Mouse (Mus musculus) T-cell, adult 2 months (primary cell): ENCODE measurements at regions not wholly inside any gene's neighbourhood (a gene's known extent, or its start where the extent isn't known, plus 50 kb on each side); places are given as distances from the start of the nearest gene placed in this dataset.

Source experiments
- DNase-seq: peaks from one replicate; pipeline ENCODE4 v3.0.0; 2022; ENCODE audit warnings: low spot score

DNA sequence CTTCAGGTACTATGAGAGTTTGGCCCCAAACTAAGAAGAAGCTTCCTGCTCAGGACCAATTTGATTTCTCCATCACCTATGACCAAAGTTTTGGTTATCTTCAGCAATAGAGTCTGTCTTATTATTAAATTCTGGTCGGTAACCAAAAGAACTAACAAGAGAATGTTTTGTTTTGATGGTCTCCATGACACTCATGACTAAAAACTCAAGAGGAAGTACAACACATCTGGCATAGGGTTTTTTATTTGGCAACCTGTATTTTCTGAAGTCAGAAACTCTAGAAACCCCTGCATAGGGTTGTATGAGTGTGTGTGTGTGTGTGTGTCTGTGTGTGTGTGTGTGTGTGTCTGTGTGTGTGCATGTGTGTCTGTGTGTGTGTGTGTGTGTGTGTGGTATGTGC lies 310.5 kb downstream of the Ptprc start:
- DNase-seq, result no peak

DNA sequence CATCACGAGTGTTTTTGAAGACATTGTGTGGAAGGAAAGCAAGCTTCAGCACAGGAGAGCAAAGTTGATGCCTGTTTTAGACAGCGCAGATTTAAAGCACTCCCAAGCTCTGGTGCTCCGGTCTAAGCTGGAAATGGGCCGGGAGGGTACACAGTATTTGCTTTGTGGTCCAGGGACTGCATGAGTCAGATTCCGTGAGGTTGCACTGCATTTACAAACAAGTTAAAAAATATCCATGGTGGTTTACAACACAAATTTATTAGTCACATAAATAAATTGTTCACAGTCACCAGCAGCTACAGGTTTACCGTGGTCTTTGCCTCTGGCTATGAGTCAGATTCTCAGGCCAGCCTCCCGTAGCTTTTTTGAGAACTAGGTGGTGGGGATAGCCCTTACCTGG lies 312.0 kb downstream of the Ptprc start:
- no peak for DNase-seq

DNA sequence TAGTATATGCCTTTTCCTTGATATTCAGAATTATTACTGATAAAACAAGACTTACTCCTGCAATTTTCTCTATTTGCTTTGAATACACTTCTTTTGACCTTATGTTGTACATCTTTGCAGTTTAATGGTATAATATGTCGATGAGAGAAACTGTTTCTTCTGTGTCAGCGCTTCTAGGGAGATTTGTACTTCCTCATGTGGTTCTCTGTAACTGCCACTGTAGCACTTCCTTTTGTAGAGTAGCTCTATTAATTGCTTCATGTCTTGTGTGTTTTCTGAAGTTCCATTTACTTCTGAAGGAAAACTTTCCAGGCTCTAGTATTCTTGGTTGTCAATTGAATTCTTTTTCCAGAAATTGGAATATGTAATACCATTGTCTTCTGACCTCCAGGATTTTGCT lies 323.2 kb downstream of the Ptprc start:
- no peak for DNase-seq

DNA sequence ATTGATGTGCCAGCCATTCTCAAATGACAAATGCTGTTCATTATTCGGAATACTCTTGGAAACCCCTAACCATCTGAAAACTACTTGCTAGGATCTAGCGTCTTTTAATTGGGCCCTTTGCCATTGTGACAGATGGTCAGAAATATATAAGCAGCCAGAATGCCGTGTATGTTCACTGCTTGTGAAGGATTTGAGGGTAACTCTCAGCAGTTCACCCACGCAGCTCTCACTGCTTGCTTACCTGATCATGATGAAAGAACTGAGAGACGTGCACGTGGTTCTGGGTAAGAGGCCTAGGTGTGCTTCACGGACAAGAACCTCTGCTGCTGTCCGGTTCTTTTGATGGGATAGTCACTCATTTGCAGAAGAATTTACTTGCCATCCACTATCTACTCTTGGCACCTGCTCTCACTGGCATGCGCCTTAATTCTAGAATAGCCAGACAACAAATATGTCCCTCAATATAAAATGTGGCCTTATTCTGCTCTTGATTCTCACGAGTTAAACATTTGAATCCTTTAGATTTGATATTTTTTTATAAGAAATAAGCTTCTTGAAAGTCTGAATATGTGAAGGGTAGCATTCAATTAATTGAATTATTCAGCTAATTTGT lies 328.1 kb downstream of the Ptprc start:
- DNase-seq, result no peak

DNA sequence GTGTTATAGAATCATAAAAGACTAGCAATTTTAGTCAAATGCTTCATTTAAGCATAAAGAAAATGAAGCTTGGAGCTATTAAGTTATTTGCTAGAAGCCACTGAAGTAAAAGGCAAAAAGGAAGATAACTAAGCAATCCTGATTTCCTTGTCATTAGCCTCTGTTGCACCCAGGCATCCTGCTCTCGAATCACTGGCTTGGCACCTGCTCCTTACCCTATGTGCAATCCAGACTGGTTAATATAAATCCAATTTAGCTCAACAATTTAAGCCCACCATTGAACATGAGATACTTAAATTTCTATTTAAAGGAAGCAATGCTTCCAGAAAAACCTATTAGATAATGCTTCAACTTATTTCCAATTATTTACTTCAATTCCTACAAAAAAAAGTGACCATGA lies 328.7 kb downstream of the Ptprc start:
- DNase-seq, result no peak

DNA sequence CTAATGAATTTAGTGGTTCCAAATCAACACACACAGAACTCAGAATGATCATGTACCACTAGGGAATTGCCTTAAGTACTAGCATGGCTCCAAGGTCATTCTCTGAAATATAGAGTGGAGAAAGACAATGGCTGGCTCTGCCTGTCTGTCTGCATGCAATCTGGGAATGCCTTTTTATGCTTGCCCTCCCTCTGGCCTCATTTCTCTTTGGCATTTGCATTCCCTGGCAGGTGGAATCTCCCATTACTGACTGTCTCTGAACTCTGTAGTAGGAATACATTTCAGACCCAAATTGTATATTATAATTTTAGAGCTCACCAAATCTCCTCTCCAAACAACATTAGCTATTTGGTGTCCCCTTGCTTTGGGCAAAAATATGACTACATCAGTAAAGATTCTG lies 335.0 kb downstream of the Ptprc start:
- DNase-seq, result no peak

DNA sequence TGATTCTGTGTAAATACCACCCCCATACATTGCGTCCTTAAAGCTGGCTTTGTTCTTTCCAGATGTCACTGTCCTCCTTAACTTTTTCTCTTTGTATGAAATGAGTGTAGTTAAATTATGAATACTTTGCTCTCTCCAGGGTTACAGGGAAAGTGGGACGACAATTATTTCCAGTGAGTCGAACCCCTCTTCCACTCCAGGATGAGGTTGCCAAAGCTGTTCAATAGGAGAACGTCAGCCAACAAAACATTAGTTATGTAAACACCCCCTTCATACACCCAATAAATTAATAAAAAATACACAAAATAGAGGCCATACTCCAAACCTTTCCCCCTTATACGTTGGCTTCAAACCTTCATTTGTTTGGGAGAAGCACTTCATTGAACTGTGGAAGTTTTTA lies 335.8 kb downstream of the Ptprc start:
- DNase-seq, result no peak

DNA sequence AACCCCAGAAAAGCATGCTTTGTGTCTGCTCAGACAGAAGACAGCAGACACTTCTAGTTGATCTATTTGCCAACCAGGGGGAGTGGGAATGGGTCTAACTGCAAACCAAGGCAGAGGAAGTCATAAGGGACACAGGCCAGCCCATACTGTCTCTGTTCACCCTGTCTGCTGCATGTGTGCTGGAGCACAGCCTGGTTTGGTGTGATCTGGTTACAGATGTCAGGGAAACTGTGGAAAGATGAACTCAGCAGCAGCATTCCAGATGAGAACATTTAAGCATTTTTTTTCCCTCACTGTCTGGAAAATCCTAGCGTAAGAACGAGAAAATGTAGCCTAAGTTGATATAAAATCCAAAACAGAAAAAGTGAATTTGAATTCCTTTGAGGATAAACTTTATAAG lies 336.2 kb downstream of the Ptprc start:
- no peak for DNase-seq

DNA sequence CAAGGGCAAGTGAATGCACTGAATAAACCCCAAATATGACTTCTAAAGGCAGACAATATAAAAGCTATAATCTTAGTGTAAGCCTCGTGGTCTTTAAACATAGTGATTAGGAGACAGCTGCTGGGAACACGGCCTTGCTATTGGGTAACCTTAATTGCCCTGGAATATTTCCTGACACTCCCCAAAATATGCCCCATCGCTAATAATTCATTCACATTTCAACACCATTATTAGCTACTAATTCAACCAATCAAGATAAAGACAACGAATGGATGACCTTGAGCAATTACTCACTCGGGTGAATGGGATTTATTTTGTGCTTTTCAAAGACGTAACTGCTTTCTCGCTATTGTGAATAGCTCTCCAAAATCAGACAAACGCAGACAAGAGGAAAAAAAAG lies 337.2 kb downstream of the Ptprc start:
- DNase-seq, result no peak

DNA sequence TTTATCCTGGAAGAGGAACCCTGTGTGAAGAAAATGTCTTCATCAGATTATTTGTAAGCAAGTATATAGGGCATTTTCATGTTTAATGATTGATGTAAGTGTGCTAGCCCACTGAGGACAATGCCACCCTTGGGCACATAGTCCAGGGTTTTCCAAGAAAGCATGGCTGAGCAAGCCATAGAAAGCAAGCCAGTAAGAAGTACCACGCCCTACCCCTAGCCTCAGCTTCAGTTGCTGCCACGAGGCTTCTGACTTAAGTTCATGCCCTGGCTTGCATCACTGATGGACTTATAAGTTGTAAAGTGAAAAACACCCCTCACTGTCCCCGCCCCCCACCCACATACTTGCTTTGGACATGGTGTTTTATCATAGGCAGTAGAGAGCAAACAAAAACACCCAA lies 342.0 kb downstream of the Ptprc start:
- DNase-seq, result no peak

DNA sequence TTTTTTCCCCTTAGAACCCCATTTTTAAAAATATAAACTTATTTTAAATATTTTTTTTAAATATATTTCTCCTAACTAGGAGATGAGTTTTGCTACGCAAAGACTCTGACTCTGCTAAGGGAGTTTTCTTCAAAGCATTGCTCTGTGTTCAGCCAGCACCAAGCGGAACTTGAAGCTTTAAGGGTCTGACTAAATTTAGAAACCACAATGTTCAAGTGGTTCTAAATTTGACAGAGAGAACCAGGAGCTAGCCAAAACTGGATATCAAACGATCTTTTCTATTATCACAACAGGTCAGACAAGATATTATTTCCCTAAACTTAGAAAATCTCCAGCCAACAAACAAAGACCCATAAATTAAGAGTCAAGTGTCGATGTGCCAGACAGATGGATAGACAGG lies 344.2 kb downstream of the Ptprc start:
- DNase-seq, result no peak

DNA sequence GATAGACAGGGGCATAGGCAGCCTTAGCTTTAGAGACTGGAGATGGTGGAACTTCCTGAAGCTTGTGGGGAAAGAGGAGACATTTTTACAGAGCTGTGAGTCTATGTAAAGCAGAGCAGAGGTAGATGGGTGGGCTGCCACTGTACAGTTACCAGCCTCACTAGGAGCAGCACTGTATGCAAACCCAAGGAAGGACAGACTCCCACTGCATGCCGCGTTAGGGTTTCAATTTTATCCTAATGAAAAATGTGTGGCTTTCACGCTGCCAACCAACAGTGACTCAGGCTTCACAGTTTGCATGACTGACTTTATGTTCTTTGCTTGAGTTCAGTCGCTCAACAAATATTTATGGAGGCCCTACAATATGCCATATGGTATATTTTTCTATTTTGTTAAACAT lies 348.1 kb downstream of the Ptprc start:
- DNase-seq, result no peak

DNA sequence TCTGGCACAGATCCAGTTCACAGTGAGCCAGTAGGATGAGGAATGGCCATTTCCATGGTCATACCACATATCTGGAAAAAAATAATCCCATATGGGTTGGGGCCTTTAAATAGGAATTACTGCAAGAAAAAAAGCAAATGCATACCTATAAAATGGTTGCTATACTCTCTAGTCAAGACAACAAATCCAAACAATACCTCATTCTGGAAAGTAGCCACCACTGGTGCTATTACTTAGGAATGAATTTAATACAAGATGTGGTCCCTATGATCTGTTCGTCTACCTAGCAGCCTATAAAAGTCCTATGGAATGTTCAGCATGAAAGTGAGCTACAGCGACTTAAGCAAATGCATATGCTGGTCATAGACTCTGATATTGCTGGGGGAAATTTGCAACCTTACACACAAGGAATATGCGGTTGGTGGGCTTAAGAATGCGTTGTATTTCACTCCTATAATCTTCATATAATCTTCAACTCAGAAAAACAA lies 360.1 kb downstream of the Ptprc start:
- no peak for DNase-seq

DNA sequence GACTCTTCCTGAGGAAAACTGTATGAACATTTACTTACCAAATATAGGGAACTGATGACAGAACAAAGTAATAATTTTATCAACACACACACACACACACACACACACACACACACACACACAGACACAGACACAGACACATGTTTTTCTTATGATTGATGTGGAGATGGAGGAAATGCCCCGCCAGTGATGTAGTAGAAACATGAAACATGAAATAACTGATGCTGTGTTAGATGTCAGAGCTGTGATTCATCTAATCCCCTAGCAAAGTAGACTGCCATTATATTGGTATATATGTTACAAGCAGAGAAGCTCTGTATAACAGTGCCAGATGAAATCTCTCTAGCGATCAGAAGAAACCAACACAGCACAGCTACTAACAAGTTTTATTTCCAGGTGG lies 361.0 kb downstream of the Ptprc start:
- peak; percentile 38 for DNase-seq

DNA sequence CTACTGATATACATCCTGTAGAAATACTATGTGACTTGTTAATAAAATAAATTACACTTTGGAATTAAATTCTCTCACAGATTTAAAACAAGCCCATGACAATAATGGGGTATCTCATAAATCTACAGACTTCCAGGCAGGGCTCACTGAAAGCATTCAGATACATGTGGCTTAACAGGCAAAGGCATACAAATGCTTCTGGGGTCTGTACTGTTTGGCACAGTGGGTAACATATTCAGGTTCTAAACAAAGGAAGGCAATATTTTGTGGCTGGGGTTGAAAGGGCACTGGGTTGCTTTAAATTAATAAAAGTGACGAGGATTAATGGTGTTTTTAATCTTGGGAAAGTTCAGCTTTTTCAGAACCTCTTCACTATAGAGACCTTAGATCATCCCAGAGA lies 361.8 kb downstream of the Ptprc start:
- no peak for DNase-seq

DNA sequence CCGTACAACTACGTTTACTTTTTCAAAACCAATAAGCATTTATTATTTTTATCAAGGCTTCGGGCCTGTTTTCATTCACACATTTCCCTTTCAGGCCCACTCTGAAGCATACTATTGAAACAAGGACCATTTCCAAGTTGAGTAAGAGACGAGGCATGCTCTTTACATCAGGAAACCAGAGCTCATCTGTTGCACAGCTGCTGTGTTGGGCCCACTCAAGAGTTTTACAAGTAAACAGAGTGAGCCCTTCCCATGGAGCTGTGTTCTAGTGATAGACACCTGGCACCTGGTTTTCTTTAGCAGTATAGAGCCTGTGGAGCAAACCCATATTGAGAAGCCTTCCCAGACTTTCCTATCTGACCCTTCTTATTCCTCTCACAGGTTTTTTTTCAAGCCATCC lies 363.5 kb downstream of the Ptprc start:
- DNase-seq, result no peak

DNA sequence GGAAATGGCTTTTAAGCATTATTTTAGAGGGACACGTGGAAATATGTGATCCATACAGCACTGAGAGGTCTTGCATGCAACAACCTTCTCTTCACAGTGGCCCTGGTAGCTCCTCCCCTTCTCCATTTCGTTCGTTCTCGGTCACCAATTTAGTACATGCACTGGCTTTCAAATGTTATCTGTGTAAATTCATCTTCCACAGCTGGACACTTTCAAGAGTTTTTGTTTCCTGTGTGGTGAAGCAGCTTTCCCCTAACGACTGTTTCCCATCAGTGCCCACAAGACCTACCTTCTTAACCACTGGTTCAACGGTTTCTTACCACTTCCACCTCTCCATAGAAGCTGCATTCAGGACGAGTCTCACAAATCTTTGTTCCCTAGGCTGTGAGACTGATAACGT lies 368.8 kb downstream of the Ptprc start:
- DNase-seq, result peak; percentile 35

DNA sequence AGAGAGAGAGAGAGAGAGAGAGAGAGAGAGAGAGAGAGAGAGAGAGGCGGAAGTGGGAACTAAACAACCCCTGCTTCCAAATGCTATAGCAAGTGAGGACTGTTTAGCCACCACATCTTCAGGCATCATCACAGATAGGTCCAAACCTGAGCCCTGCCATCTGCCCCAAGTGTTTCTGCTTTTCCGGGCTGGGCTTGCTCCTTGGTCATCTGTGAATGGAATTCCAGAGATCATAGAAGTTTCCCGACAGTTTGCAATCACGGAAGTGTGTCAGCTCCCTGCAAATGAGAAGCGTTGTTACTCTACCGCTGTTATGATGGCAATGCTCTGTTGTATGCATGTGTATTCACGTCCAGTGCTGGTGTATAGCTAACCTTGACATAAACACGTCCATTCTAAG lies 369.3 kb downstream of the Ptprc start:
- DNase-seq, result no peak

DNA sequence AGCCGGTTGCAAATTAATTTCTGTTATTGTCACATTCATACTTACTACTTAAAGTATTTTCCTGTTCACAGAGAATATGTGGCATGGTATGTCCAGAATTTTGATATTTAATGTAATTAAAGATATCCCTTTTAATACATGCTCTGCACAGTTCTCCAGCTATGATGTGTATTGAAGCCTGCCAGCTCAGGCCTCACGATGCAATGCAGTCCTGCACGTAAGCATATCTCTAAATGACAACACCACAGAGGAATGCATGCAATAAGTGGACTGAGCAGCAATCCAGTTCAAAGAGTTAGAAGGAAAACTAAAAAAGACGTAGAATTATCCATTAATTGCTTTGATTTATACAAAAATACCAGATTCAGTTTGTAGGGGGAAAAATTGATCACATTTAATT lies 373.4 kb downstream of the Ptprc start:
- DNase-seq, result no peak

DNA sequence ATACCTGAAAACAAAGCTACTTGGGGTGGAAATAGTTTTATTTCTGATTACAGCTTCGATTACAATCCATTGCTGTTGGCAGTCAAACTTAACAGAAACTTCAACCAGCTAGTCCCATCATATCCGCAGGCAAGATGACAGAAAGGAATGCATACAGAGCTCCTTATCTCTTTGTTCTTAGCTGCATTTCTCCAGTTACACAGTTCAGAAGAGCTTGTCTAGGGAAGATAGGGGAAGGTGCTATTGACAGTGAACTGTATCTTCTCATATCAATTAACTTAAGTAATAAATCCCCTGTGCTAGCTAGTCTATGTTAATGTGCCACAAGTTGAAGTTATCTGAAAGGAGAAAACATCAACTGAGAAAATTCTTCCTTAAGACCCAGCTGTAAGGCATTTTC lies 374.8 kb downstream of the Ptprc start:
- DNase-seq, result no peak

DNA sequence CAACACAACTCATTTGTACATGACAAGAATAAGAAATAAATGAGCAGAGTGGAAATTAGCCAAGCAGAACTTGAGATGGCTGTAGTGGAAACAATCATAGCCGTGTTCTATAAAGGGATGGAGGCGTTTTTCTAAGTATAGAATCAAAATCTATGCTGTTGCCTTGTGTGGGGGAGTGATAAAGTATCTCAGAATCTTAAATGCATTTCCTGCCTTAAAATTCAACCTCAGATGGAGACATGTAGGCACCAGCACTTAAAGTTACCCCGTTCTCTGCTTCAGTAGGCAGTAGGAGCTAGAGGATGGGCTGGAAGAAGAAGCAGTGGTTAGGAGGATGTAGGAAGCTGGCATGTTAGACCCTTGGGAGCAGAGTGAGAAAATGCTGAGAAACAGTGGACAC lies 386.7 kb downstream of the Ptprc start:
- DNase-seq, result no peak

DNA sequence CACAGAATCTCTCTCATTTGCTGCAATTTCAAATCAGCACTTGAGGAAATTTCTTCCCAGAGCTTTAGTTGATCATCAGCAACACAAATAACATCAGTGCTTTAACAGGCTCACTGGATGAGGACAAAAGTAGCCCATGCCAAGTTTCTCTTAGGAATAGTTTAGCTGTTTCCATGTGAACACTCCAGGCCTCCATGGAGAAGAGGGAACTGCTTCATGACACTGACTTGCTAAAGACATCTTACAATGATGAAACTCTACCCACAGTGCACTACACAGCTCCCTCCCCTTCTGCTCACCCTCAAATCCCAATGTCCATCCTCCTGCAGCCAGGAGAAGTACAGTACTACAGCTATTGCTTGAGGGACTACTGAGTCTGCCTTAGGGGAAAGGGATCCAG lies 388.9 kb downstream of the Ptprc start:
- DNase-seq, result no peak

DNA sequence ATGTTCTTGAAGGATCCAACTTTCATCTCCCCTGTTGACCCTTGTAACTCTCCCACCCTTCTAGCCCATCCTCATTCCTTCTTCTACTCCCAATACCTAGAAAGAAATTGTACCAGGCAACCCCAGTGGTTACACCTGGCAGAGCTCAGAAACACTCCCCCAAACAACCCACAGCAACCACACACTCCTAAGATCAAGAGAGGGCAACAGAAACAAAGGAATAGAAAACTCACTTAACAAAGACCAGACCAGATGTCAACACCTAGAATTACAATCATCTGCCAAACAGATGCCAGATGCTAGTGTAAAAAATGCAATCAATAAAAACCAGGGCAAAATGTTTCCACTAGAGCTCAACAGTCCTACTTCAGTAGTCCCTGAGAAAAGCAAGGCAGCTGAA lies 400.9 kb downstream of the Ptprc start:
- no peak for DNase-seq

DNA sequence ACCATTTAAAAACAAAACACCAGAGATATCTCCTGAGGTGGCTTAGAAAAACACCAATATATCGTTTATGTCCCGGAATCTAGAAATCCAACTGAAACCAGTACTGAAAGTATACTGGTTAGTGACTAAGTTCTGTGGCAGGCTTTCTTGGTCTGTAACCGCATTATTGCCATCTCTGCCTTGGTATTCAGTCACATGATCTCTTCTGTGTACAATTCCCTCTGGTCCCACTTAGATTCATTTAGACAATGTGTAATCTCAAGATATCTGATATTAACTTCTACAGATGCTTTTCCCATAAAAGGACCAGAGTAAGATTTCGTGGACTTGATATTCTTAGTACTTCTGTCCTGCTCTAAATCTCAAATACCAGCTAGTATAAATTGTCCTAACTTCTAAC lies 414.7 kb downstream of the Ptprc start:
- no peak for DNase-seq

DNA sequence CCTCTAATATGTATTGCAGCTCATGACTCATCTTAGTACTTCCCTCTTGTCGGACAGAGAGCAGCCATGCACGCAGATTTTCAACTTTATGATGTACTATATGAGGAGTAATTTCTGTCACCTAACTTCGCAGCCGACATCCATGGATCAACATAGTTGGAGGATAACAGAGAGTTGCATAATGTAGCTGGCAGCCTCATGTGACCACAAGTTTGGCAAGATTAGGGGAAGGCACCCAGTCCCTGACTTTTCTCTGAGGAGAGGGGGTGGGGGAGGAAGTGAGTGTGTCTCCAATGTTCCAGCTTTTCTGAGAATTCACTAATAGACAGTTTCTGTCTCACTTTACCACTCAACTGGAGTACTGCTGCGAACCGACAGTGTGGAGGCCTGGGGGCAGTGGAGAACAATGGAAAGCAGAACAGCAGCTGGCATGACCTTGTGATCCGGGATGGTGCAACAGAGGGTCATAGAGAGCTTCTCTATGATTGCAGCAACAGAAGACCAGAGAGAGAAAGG lies 424.0 kb downstream of the Ptprc start:
- DNase-seq, result no peak
